Comparison of ENCODE assay signal across 8 mouse cellular contexts in genomic region chr4:153956569-153957405, GRCm38 (mm10). TPM values are rescaled to one million over a fixed set of nuclear protein-coding genes. Genes with fewer than 3 reads are reported as not detected.
DNase-seq lines count a peak whose midpoint lies in the region; ATAC-seq lines count a peak whose summit lies in the region.

Gene A430005L14Rik (plus strand): TSS chr4:153957237.

- H3K9ac ChIP-seq in heart, embryonic 13.5 days: peak within 1 kb of the TSS; percentile 96
- peak within 1 kb of the TSS; percentile 96 for H3K9ac ChIP-seq in liver, embryonic 12.5 days
- peak within 1 kb of the TSS; percentile 70 for H3K9ac ChIP-seq in stomach, embryonic 15.5 days

- H3K4me1 ChIP-seq in brown adipose tissue, adult 24 weeks (ENCODE audit: control insufficient read depth, insufficient read depth, insufficient read length, low read length): no peaks in the 10 kb centered on the region; the same call in 1 of the 2 replicates
- H3K4me1 ChIP-seq in heart, embryonic 13.5 days: peaks cover 12% of the 10 kb centered on the region
- peaks cover 28% of the 10 kb centered on the region for H3K4me1 ChIP-seq in liver, embryonic 12.5 days
- peaks cover 8% of the 10 kb centered on the region; the same call in 1 of the 2 replicates for H3K4me1 ChIP-seq in stomach, embryonic 15.5 days

- H3K27me3 ChIP-seq in heart, embryonic 13.5 days (replicated peaks): peaks cover 39% of the 10 kb centered on the region
- H3K27me3 ChIP-seq in liver, embryonic 12.5 days (replicated peaks): peaks cover 31% of the 10 kb centered on the region
- no peaks in the 10 kb centered on the region; the same call in 1 of the 2 replicates for H3K27me3 ChIP-seq in stomach, embryonic 15.5 days (replicated peaks)

- H3K4me3 ChIP-seq in brown adipose tissue, adult 24 weeks (ENCODE audit: insufficient read depth, low read depth, low read length): peak within 1 kb of the TSS; percentile 73
- peak within 1 kb of the TSS; percentile 87 for H3K4me3 ChIP-seq in heart, embryonic 13.5 days
- H3K4me3 ChIP-seq in liver, embryonic 12.5 days: peak within 1 kb of the TSS; percentile 85
- peak within 1 kb of the TSS; percentile 67 for H3K4me3 ChIP-seq in stomach, embryonic 15.5 days (replicated peaks)

- H3K27ac ChIP-seq in brown adipose tissue, adult 24 weeks (replicated peaks; ENCODE audit: low read depth, low read length): peak within 1 kb of the TSS; percentile 66
- peak within 1 kb of the TSS; percentile 95 for H3K27ac ChIP-seq in heart, embryonic 13.5 days (replicated peaks)
- peak within 1 kb of the TSS; percentile 95 for H3K27ac ChIP-seq in liver, embryonic 12.5 days
- H3K27ac ChIP-seq in stomach, embryonic 15.5 days: peak within 1 kb of the TSS; percentile 90

- peaks cover 25% of the 10 kb centered on the region for H3K36me3 ChIP-seq in heart, embryonic 13.5 days
- peaks cover 25% of the 10 kb centered on the region for H3K36me3 ChIP-seq in liver, embryonic 12.5 days
- peaks cover 16% of the 10 kb centered on the region for H3K36me3 ChIP-seq in stomach, embryonic 15.5 days

- 2% methylated on average over 65 of the region's 67 CpGs for WGBS in heart, embryonic 13.5 days
- 2% methylated on average over 66 of the region's 67 CpGs for WGBS in liver, embryonic 12.5 days (ENCODE audit: insufficient replicate concordance)
- WGBS in stomach, embryonic 15.5 days: 1% methylated on average over 66 of the region's 67 CpGs

- peak; percentile 97 for DNase-seq in CD4-positive, CD25-positive, alpha-beta regulatory T cell, adult 2 months (ENCODE audit: low read depth, low spot score)
- DNase-seq in fat pad, adult 2 months (ENCODE audit: extremely low read depth, low read depth, low spot score): peak; percentile 36
- peak; percentile 98 for DNase-seq in kidney, postnatal 10 days
- DNase-seq in natural killer cell, adult 2 months (ENCODE audit: low spot score in 2 of 2): peak; percentile 89 to 92

- no peaks in the 10 kb centered on the region for H3K9me3 ChIP-seq in heart, embryonic 13.5 days
- no peaks in the 10 kb centered on the region for H3K9me3 ChIP-seq in liver, embryonic 12.5 days (replicated peaks)
- H3K9me3 ChIP-seq in stomach, embryonic 15.5 days: no peaks in the 10 kb centered on the region

- peak within 1 kb of the TSS; percentile 93 for H3K4me2 ChIP-seq in heart, embryonic 13.5 days
- peak within 1 kb of the TSS; percentile 91 for H3K4me2 ChIP-seq in liver, embryonic 12.5 days
- H3K4me2 ChIP-seq in stomach, embryonic 15.5 days: peak within 1 kb of the TSS; percentile 61

- ATAC-seq in heart, embryonic 13.5 days (ENCODE audit: extremely low read depth, insufficient number of reproducible peaks, low FRiP score, low TSS enrichment): peak; percentile 93
- peak; percentile 97 for ATAC-seq in liver, embryonic 12.5 days
- ATAC-seq in stomach, embryonic 15.5 days (ENCODE audit: insufficient read depth, low FRiP score, low read depth): peak; percentile 95

RNA-seq across cellular contexts. Expression of gene A430005L14Rik, which starts in this region (rescaled TPM):
- polyA plus RNA-seq in brown adipose tissue, adult 24 weeks (2012; ENCODE audit: insufficient read depth, insufficient read length, missing spikeins): 17.2 and 22.2 TPM in 2 replicates
- 46.0 and 51.7 TPM in 2 replicates for polyA plus RNA-seq in heart, embryonic 13.5 days (2015; fragmentation: Nextera tagmentation; extraction: Ambion mirVana)
- polyA plus RNA-seq in liver, embryonic 12.5 days (2016; fragmentation: Nextera tagmentation; extraction: Ambion mirVana): 74.4 and 75.3 TPM in 2 replicates
- polyA plus RNA-seq in stomach, embryonic 15.5 days (2015; fragmentation: Nextera tagmentation; extraction: Ambion mirVana): 71.8 and 72.4 TPM in 2 replicates

Comparison
In these comparisons a context has a peak if more than half of its experiments do, and no peak if none do; other contexts are left out.
1. Peak in every context shown above with its lines: DNase-seq, ATAC-seq, H3K4me3 ChIP-seq and H3K27ac ChIP-seq.
2. DNase-seq: peak in every context shown above with its lines; median percentile 98 in kidney, postnatal 10 days; 97 in CD4-positive, CD25-positive, alpha-beta regulatory T cell, adult 2 months; 90 in natural killer cell, adult 2 months; 36 in fat pad, adult 2 months.